Mouse (Mus musculus) induced T-regulatory cell, adult 2 months (primary cell): ENCODE data around the gene Tex48.

Source experiments
- DNase-seq: peaks from one replicate; pipeline ENCODE4 v3.0.0-alpha.2; 2012; ENCODE audit warnings: low read depth

The Tex48 gene

GRCm38 (mm10) chr4:63622378-63622835 is at the start of gene Tex48:
TSS of gene Tex48 (minus strand) at chr4:63622428.
- peak; percentile 68 for DNase-seq

GRCm38 (mm10) chr4:63668255-63668654 is 46.0 kb upstream of the Tex48 start:
- DNase-seq, result peak; percentile 73

GRCm38 (mm10) chr4:63665738-63666137 is 43.5 kb upstream of the Tex48 start:
- no peak for DNase-seq

GRCm38 (mm10) chr4:63663279-63663678 is 41.1 kb upstream of the Tex48 start, which contains the start of gene Gm11214:
TSS of gene Gm11214 (minus strand) at chr4:63663379.
- no peak for DNase-seq

GRCm38 (mm10) chr4:63661857-63662256 is 39.6 kb upstream of the Tex48 start:
- DNase-seq, result no peak

- DNase-seq, result no peak
Measured at GRCm38 (mm10) chr4:63661426-63661825, 39.2 kb upstream of the Tex48 start.

GRCm38 (mm10) chr4:63659775-63660174 is 37.5 kb upstream of the Tex48 start:
- peak; percentile 34 for DNase-seq

GRCm38 (mm10) chr4:63659086-63659485 is 36.9 kb upstream of the Tex48 start:
- no peak for DNase-seq

GRCm38 (mm10) chr4:63654381-63654780 is 32.2 kb upstream of the Tex48 start:
- no peak for DNase-seq

GRCm38 (mm10) chr4:63643956-63644726 is 21.9 kb upstream of the Tex48 start:
- no peak for DNase-seq

- no peak for DNase-seq
Measured at GRCm38 (mm10) chr4:63639842-63640241, 17.6 kb upstream of the Tex48 start.

- DNase-seq, result no peak
Measured at GRCm38 (mm10) chr4:63638603-63639002, 16.4 kb upstream of the Tex48 start.

GRCm38 (mm10) chr4:63633181-63633580 is 11.0 kb upstream of the Tex48 start:
- DNase-seq, result no peak

GRCm38 (mm10) chr4:63627111-63627510 is 4.9 kb upstream of the Tex48 start:
- DNase-seq, result peak; percentile 41

GRCm38 (mm10) chr4:63625563-63626080 is 3.4 kb upstream of the Tex48 start:
- no peak for DNase-seq

GRCm38 (mm10) chr4:63621861-63622260 is 367 bp downstream of the Tex48 start:
- DNase-seq, result peak; percentile 36

- DNase-seq, result no peak
Measured at GRCm38 (mm10) chr4:63608391-63608790, 13.8 kb downstream of the Tex48 start.

- DNase-seq, result no peak
Measured at GRCm38 (mm10) chr4:63605968-63606367, 16.3 kb downstream of the Tex48 start.

- no peak for DNase-seq
Measured at GRCm38 (mm10) chr4:63605545-63605944, 16.7 kb downstream of the Tex48 start.

GRCm38 (mm10) chr4:63604945-63605344 is 17.3 kb downstream of the Tex48 start, which contains the start of gene Gm11213:
TSS of gene Gm11213 (minus strand) at chr4:63605261.
- DNase-seq, result no peak

GRCm38 (mm10) chr4:63601263-63601662 is 21.0 kb downstream of the Tex48 start:
- no peak for DNase-seq

GRCm38 (mm10) chr4:63600786-63601185 is 21.4 kb downstream of the Tex48 start:
- DNase-seq, result no peak

GRCm38 (mm10) chr4:63596010-63596409 is 26.2 kb downstream of the Tex48 start:
- DNase-seq, result no peak

GRCm38 (mm10) chr4:63595259-63595658 is 27.0 kb downstream of the Tex48 start:
- DNase-seq, result peak; percentile 85
